Mouse (Mus musculus): Measurements from ENCODE around the gene Scn8a.
A peak's percentile ranks its signal among the peaks of the same experiment; 100 is the strongest.
"Not testable (repeated sequence)": the region's sequence is repeated elsewhere in the genome, so short reads cannot be mapped to it uniquely, and the experiment has no call there.

Scn8a gene

DNA sequence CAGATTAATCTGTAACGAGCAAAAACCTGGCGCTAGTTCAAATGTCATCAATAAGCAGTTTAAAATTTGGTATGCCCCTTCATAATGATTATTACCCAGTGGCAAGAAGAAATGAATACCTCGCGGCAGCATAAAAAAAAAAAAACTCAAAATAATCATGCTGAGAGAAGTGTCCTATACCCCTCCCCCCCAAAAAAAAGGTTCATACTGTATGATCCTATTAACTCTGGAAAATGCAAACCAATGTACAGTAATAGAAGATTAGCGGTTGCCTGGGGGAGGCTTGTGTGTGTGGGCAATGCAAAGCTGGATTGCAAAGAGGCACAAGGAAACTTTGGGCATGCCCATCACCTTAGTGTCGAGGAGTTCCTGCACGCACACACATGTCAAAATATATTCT, at the start of gene Scn8a:
Scn8a (plus strand) TSS at position 301 of the 400 bp plus-strand sequence.
- no peak for DNase-seq

GRCm38 (mm10) chr15:100821824-100822223, 47.8 kb upstream of the Scn8a start:
- DNase-seq, result no peak

GRCm38 (mm10) chr15:100822370-100822769, 47.3 kb upstream of the Scn8a start:
- not testable (repeated sequence) for DNase-seq

DNA sequence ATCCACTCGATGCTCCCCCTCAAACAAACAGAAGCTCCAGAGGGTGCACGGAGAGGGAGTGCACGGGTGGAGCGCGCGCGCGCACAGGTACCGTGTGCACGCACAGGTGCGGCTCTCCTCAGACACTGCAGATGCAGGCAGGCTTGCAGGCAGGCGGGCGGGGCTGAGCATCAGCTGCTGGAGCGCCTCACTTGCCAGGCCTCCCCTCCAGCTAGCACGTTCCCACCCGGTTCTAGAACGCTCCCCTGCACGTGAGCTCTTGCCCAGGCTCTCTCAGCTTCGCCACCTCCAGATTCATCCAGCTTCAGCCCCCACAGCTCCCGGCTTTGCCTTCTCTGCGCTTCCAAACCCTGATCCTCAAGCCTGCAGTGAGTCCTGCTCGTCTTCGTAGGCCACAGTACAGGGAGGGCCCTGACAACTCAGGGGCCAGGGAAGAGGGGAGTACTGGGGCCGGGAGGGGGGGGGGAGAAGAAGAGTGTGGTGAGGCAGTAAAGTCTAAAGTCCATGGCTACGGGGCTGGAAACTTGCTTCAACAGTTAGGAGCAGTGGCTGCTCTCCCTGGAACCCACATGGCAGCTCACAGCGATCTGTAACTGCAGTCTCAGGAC, 44.3 kb upstream of the Scn8a start:
- DNase-seq, result no peak

GRCm38 (mm10) chr15:100826076-100826475, 43.6 kb upstream of the Scn8a start:
- DNase-seq, result no peak

- DNase-seq, result no peak
These were observed 39.9 kb upstream of the Scn8a start for GRCm38 (mm10) chr15:100829775-100830174.

DNA sequence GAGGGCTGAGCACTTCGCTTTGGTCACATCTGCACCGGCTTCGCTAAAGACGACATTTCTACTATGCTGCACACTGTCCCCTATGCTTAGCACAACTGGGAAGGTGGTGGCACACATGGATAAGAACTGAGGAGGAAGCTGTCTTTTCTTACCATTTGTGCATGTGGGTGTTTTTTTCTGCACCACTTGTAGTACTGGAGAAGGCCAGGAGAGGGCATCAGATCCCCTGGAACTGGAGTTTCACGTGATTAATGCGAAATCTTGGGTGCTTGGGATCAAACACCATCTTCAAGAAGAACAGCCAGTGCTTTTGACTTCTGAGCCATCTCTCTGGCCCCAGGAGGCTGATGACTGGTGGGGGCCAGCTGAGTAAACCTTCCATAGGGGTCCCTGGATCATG, 39.0 kb upstream of the Scn8a start:
- no peak for DNase-seq

DNA sequence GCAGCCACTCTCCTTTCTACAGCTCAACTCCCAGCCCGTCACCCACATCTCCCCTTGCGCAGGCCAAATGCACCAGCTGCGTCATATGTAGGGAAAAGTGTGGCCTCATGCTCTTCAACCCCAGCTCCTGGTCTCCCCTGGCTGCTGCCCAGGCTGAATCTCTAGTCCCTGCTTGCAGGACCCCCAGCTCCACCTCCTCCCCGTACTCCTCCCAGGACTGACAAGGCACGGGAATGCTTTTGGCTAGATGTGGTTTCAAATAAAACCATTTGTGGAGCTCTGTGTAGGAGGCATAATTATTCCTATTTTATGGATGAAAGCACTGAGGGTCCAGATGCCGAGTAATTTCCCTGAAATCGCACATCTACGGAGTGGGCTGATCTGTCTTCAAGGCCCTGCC, 37.5 kb upstream of the Scn8a start:
- no peak for DNase-seq

GRCm38 (mm10) chr15:100832784-100833183, 36.9 kb upstream of the Scn8a start:
- DNase-seq, result no peak

GRCm38 (mm10) chr15:100836729-100837128, 32.9 kb upstream of the Scn8a start:
- DNase-seq, result no peak

GRCm38 (mm10) chr15:100838607-100839207, 31.0 kb upstream of the Scn8a start:
- DNase-seq, result peak; percentile 68

GRCm38 (mm10) chr15:100844336-100844735, 25.3 kb upstream of the Scn8a start:
- DNase-seq, result no peak

DNA sequence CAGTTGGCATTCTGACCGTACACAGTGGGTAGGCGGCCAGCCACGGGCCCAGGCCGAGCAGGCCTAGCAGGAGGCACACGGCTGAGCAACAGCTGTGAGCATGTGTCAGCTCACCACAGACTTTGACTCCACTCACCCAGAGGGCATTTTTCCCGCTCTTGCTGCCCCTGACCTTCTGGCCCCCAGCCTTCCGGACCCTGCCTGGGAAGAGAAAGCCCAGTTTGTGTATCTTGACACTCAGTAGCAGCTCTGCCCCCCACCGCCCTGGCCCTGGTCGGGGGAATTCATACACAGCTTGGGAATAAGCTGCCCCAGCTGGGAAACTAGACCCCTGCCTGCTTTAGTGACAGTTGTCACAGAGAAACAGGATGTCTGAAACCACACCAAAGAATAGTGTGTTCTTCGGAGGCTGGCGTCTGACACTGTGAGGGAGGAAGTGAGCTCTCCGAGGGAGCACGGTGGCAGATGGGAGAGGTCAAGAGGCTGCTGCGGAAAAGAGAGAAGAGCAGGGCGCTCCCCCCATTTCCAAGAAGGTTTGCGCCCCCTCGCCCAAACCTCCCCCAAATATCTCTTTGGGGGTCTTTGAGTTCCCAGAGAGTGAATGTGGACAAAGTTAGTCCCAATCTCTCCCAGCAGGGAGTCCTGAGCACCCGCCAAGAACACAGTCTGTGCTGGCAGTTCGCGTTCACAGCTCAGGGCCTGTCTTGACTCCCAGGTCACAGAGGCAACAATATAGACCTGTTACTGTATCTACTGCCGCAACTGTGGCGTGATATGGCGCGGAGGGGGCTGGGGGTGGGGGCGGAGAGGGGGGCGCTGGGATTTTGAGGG, 24.4 kb upstream of the Scn8a start:
- peak; percentile 41 for DNase-seq

DNA sequence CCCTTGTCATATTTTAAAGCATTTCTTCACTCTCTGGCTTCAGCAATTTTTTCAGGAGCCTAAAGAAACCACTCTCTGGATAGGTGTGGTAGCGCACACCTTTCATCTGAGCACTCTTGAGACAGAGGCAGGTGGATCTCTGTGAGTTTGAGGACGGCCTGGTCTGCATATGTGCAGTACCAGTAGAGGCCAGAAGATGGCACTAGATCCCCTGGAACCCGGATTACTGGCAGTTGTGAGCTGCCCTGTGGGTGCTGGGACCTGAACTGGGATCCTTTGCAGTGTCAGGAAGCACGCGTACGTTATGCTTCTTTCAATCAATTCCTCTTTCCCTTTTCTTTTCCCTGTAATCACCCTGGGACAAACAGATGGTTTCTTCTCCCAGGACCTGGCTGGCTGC, 22.5 kb upstream of the Scn8a start:
- no peak for DNase-seq

- DNase-seq, result no peak
These were observed 12.1 kb upstream of the Scn8a start for GRCm38 (mm10) chr15:100857586-100857985.

DNA sequence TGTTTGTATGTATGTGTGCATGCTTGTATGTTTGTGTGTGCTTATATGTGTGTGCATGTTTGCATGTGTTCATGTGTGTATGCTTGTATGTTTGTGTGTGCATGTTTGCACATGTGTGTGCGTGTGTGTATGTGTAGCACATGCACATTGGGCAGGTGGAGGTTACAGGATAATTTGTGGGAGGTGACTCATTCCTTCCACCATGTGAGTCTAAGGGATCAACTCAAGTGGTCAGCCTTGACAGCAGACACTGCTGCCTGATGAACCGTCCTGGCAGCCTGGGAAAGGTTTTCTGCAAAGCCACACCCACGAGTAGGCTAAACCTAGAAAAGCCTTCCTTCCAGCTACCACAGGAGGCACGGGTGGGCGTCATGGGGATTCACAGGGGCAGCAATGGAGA, 8.8 kb upstream of the Scn8a start:
- no peak for DNase-seq

GRCm38 (mm10) chr15:100865556-100865955, 4.1 kb upstream of the Scn8a start:
- DNase-seq, result no peak

- peak; percentile 87 for DNase-seq
These were observed 530 bp downstream of the Scn8a start for GRCm38 (mm10) chr15:100870001-100870774.

GRCm38 (mm10) chr15:100870775-100871106, 1.1 kb downstream of the Scn8a start:
- peak; percentile 74 for DNase-seq

GRCm38 (mm10) chr15:100871107-100872011, 1.7 kb downstream of the Scn8a start:
- no peak for DNase-seq

DNA sequence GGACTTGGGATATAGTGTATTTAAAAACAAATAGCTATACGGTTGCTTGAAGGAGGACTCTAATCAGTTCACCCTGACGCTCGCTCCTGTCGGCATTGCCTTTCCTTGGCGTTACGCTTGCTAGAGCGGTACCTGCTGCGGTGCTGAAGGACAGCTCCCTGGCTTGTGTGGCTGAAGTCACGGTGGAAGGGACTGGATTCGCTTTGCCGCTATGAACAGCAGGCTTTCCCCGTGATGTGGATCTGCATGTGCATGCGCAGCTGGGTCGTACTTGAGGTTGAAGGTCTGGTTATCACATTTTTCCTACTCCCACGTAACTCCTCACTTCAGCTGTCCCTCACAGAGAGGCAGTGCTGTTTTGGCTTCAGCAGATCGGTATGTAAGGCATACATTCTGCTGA, 3.5 kb downstream of the Scn8a start:
- no peak for DNase-seq

- DNase-seq, result no peak
These were observed 9.4 kb downstream of the Scn8a start for GRCm38 (mm10) chr15:100879073-100879472.

All from cerebellum, adult 8-10 months (tissue).